Mouse (Mus musculus): ENCODE data around the gene Dut. TPM values are rescaled to one million over a fixed set of nuclear protein-coding genes. Genes with fewer than 3 reads are reported as not detected.

Dut gene
- polyA plus RNA-seq, 3 experiments from 2014 or later: 40.9 to 169 (median 51.5) TPM

DNA sequence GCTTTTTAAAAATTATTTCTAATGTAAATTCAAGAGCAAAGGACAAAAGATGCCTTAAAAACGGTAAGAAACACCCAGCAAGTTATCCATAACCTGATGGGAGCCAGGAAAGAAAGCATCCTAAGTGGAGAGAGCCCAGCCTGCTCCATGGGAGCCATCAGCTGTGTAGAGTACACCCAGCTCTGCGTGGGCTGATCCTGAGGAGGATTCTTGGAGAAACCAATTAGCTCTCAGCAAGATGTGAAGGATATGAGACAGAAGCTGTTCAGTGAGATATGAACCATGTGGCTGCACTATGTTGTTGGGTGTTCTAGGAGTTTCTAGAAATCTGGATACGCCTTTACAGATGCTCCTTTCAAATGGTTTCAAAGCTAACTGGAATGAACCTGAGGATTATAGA is 58.7 kb downstream of the Dut start:
- ATAC-seq: no peak

Other genes with a start within 250 kb of the Dut start
- 10 to 100 TPM in 2 of 3 experiments, 1 to 10 TPM in 1; 2.5 to 16.6 (median 13.2) TPM for gene Slc24a5, start 179.1 kb upstream of the Dut start, polyA plus RNA-seq (2017; shearing (Covaris generic))
- gene Myef2, start 123.5 kb upstream of the Dut start, polyA plus RNA-seq (2017; shearing (Covaris generic)): 10 to 100 TPM; 36.4 to 48.8 (median 41.0) TPM
- not detected for gene Ctxn2, start 110.5 kb upstream of the Dut start, polyA plus RNA-seq (2017; shearing (Covaris generic))
- gene Slc12a1, start 94.7 kb upstream of the Dut start, polyA plus RNA-seq (2017; shearing (Covaris generic)): not detected